ENCODE assay signal across 12 mouse cellular contexts in the genomic region with DNA sequence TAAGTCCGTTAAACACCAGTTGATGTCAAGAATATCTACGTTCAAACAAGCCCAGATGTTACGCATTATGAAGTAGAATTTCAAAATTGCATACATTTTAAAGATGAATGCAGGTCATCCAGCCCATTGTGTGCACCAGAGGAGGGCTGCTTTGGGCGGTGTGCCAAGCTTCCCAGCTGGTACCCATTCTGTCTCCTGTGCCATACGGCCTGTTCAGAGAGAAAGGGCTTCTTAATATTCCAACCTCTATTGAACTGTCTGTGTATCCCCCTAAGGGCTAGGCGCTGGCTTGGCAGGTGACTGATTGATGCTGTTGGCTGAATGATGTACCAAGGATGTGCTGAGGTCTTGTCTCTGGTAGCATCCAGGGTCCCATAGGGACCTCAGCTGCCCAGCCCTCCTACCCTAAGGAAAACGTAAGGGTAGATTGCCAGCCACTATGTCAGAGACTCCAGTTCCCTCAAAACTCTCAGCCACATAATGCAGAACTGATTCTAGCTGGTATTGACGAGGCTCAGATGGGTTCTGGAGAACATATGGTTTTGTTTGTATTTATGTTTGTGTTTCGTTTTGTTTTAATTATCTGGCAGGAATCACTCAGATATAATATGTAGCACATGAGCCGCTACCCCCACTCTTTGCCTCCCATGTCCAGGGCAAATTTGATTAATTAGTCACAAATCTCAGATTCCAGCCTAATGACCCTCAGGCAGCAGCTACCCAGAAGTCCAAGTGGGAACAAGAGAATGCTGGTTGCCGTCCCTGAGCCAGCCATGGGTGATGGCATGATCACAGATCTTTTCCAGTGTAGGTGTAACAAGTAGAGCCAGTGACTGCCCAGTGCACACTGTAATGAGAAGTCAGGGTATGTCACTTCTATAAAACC.
A peak's percentile ranks its signal among the peaks of the same experiment; 100 is the strongest.
DNase-seq lines count a peak whose midpoint lies in the region; ATAC-seq and TF ChIP-seq lines count a peak whose summit lies in the region.
"Had no signal": no experiment of that assay in that cellular context is flagged by ENCODE, and none has a peak within 500 bp of the region (broad histone marks: within the 10 kb centered on the region; RNA-seq: fewer than 3 reads in every experiment).

No protein-coding gene starts in this region.

- H3K4me1 ChIP-seq in forebrain, embryonic 14.5 days (ENCODE audit: control insufficient read depth, insufficient read depth, low read length), result peaks cover 36% of the 10 kb centered on the region
- H3K4me1 ChIP-seq in limb, embryonic 12.5 days (replicated peaks), result peaks cover 57% of the 10 kb centered on the region
- no peaks in the 10 kb centered on the region; the same call in 1 of the 2 replicates for H3K4me1 ChIP-seq in lung, adult 2 months (ENCODE audit: control insufficient read depth, insufficient read depth, low read length)

- ATAC-seq in forebrain, embryonic 14.5 days, result peak; percentile 87
- ATAC-seq in limb, embryonic 12.5 days (ENCODE audit: insufficient number of reproducible peaks, insufficient read depth, low FRiP score, low TSS enrichment, low read depth), result no peak
- ATAC-seq in monocyte, adult 5-6 weeks (replicated peaks; ENCODE audit: insufficient number of reproducible peaks, low FRiP score, low TSS enrichment, poor library complexity, severe bottlenecking), result no peak

- H3K9me3 ChIP-seq in forebrain, embryonic 14.5 days (replicated peaks; ENCODE audit: control insufficient read depth, low read length), result no peaks in the 10 kb centered on the region
- H3K9me3 ChIP-seq in limb, embryonic 12.5 days, result 0 out of 2 replicates have a peak, but pooled peaks cover 3% of the 10 kb centered on the region
- H3K9me3 ChIP-seq: heart, embryonic 13.5 days; limb, embryonic 15.5 days had no signal

- no peak overlapping the region for H3K4me2 ChIP-seq in forebrain, embryonic 14.5 days (ENCODE audit: low read length)
- H3K4me2 ChIP-seq in limb, embryonic 12.5 days, result 0 out of 2 replicates have a peak overlapping the region, but pooled peaks have one; percentile 1
- H3K4me2 ChIP-seq: heart, embryonic 13.5 days; limb, embryonic 15.5 days had no signal

- peak overlapping the region; percentile 80 for H3K27ac ChIP-seq in forebrain, embryonic 14.5 days (ENCODE audit: low read depth, low read length)
- peak overlapping the region; percentile 51; the same call in 1 of the 2 replicates for H3K27ac ChIP-seq in limb, embryonic 12.5 days
- H3K27ac ChIP-seq: heart, embryonic 13.5 days; limb, embryonic 15.5 days; macrophage had no signal

- intact Hi-C loops in heart, postnatal 25 days (cut with DNase I), result no loop called here
- intact Hi-C loops in heart, postnatal 14 days (cut with DNase I), result no loop called here

- peak; percentile 85 for DNase-seq in heart, adult 11 months
- no peak for DNase-seq in heart, postnatal 25 days (ENCODE audit: low spot score)
- peak; percentile 14 for DNase-seq in brain, embryonic 18.5 days (ENCODE audit: low read depth, low spot score)
- peak; percentile 80 for DNase-seq in forebrain, embryonic 14.5 days (ENCODE audit: low spot score)
- DNase-seq in heart, postnatal 14 days, result no peak
- DNase-seq in lung, adult 2 months, result no peak

- no peak for TF ChIP-seq CTCF in lung, adult 2 months (IDR thresholded peaks at IDR 0.05; ENCODE audit: insufficient read depth, low read length)

- H3K4me3 ChIP-seq in forebrain, embryonic 14.5 days (ENCODE audit: low read depth, low read length), result no peak overlapping the region
- H3K4me3 ChIP-seq in limb, embryonic 12.5 days (replicated peaks), result no peak overlapping the region
- no peak overlapping the region for H3K4me3 ChIP-seq in lung, adult 2 months (replicated peaks; ENCODE audit: extremely low read depth, low read depth, low read length)
- H3K4me3 ChIP-seq: erythroblast, embryonic 14.5 days; heart, embryonic 13.5 days; limb, embryonic 15.5 days had no signal

- H3K9ac ChIP-seq in forebrain, embryonic 14.5 days (ENCODE audit: low read length), result no peak overlapping the region
- no peak overlapping the region for H3K9ac ChIP-seq in limb, embryonic 12.5 days (replicated peaks)
- H3K9ac ChIP-seq: heart, embryonic 13.5 days; limb, embryonic 15.5 days had no signal

- 40% methylated on average over 11 of the region's 11 CpGs for WGBS in forebrain, embryonic 14.5 days
- 46% methylated on average over 11 of the region's 11 CpGs for WGBS in limb, embryonic 12.5 days
- WGBS in lung, adult 2 months, result 82% methylated on average over 11 of the region's 11 CpGs

- H3K36me3 ChIP-seq in forebrain, embryonic 14.5 days (ENCODE audit: control insufficient read depth, insufficient read depth, low read length), result no peaks in the 10 kb centered on the region
- no peaks in the 10 kb centered on the region for H3K36me3 ChIP-seq in limb, embryonic 12.5 days
- H3K36me3 ChIP-seq: heart, embryonic 13.5 days; limb, embryonic 15.5 days had no signal

- no peak for TF ChIP-seq POLR2A in lung, adult 2 months (IDR thresholded peaks at IDR 0.05; ENCODE audit: borderline replicate concordance, extremely low read depth, low read depth, low read length)

- no peaks in the 10 kb centered on the region for H3K27me3 ChIP-seq in forebrain, embryonic 14.5 days (replicated peaks; ENCODE audit: control insufficient read depth, insufficient read depth, low read length)
- H3K27me3 ChIP-seq in limb, embryonic 12.5 days, result no peaks in the 10 kb centered on the region
- H3K27me3 ChIP-seq: heart, embryonic 13.5 days; limb, embryonic 15.5 days had no signal

Comparison
In these comparisons a context has a peak if more than half of its experiments do, and no peak if none do; other contexts are left out.
1. DNase-seq: peak in heart, adult 11 months (single experiment), brain, embryonic 18.5 days (single experiment) and forebrain, embryonic 14.5 days (single experiment); none in heart, postnatal 25 days (single experiment), heart, postnatal 14 days (0 of 2) and lung, adult 2 months (single experiment).